Mouse (Mus musculus): Measurements from ENCODE around the gene Pax8. TPM values are rescaled to one million over a fixed set of nuclear protein-coding genes. Genes with fewer than 3 reads are reported as not detected.

The Pax8 gene
- polyA plus RNA-seq, 1 experiment from 2014 or later, result 0.31 TPM

DNA sequence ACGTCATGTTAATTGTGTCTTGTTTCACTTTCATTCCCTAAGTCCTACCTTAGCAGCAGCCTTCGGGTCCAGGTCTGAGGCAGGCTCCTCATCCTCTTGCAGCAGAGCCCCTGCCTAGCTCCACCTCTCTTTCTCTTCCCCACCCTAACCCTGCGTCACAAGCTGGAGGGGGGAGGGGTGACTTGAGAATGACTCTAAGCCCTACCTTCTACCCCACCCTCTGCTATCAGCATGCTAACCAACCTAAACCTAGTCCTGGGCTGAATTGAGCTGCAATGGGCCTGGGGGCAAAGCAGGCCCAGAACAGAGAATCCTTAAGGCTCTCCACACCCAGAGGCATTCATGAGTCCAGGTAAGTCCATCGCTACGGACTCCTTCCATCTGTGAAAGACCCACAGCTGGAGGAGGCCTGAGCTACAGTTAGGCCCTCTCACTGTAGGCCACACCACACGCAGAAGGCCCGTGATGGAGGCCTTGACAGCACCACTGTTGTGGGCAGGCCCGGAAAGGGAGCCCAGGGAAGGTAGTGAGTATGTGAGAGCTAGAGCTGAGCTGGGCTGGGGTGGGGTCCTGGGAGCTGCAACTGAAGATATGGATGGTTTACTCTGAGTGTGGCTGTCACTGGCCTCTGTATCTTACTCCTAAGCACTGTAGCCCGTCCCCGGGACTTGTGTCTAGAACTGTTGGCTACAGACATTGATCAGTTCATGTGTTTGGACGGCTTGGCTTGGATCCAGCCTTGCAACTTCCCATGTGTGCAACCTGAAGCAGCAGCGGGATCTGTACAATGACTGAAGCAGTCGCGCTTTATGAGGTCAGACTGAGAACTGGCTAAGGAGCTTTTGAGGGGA is 90.1 kb downstream of the Pax8 start:
- H3K4me3 ChIP-seq (replicated peaks), result peak overlapping the region; percentile 56

DNA sequence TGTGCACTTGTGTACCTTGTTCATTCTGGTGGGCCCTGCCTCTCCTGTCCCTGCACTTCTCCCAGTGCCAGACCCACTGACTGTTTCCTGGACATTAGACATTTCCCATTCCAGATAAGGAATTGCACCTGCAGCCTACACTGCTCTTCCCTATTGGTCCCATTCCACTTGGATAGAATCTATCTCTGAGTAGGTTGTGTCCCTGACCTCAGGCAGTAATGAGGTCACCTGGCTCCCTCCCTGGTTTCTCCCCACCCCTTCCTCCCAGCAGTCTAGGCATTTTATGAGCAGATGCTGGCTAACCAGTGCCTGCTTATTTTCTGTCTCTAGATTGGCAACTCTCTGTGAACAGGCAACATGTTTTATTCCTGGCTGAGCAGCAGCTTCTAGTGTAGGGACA is 91.0 kb downstream of the Pax8 start:
- peaks cover 46% of the 10 kb centered on the region for H3K4me1 ChIP-seq (replicated peaks)
- H3K4me3 ChIP-seq (replicated peaks), result no peak overlapping the region
- ATAC-seq (ENCODE audit: insufficient read depth), result no peak
- no peak overlapping the region for H3K9ac ChIP-seq
- H3K27ac ChIP-seq (replicated peaks), result peak overlapping the region; percentile 49
- H3K36me3 ChIP-seq (replicated peaks), result no peaks in the 10 kb centered on the region
- peak overlapping the region; percentile 73 for H3K4me2 ChIP-seq
- no peaks in the 10 kb centered on the region for H3K27me3 ChIP-seq
- H3K9me3 ChIP-seq (replicated peaks), result no peaks in the 10 kb centered on the region

More for the DNA sequence above, 90.1 kb downstream of the Pax8 start:
- no peaks in the 10 kb centered on the region for H3K27me3 ChIP-seq
- no peaks in the 10 kb centered on the region for H3K36me3 ChIP-seq (replicated peaks)
- H3K9me3 ChIP-seq (replicated peaks), result no peaks in the 10 kb centered on the region
- 23% methylated on average over 14 of the region's 14 CpGs for WGBS (ENCODE audit: insufficient replicate concordance)
- peak overlapping the region; percentile 40 for H3K9ac ChIP-seq
- peak overlapping the region; percentile 85 for H3K27ac ChIP-seq (replicated peaks)
- H3K4me1 ChIP-seq (replicated peaks), result peaks cover 53% of the 10 kb centered on the region
- peak overlapping the region; percentile 73 for H3K4me2 ChIP-seq
- ATAC-seq (ENCODE audit: insufficient read depth), result peak; percentile 90

DNA sequence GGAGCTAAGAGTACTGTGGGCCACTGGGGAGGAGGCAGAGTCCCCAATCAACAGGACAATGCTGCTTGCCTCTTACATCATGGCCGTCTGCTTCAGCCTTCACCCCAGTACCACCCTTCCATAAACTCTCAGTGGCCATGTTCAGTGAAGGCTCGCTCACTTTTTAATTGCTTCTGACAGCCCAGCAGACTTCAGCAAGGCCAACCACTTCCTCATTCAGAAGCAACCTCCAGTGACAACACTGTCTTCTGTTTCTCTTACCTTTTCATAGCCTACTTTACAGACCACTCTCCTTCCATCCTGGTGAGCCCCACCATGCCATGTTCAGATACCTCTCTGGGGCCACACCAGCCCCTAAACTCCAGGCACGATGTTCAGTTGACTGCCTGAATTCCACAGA is 91.8 kb downstream of the Pax8 start:
- Histone ChIP-seq H3K4me3 (replicated peaks) (no peak overlapping the region), H3K27ac (replicated peaks) (no peak overlapping the region), H3K4me1 (replicated peaks) (peaks cover 52% of the 10 kb centered on the region), H3K9me3 (replicated peaks) (no peaks in the 10 kb centered on the region), H3K4me2 (no peak overlapping the region), H3K36me3 (replicated peaks) (no peaks in the 10 kb centered on the region), H3K9ac (no peak overlapping the region), H3K27me3 (no peaks in the 10 kb centered on the region)
- WGBS (ENCODE audit: insufficient replicate concordance), result 43% methylated on average over 3 of the region's 3 CpGs
- ATAC-seq (ENCODE audit: insufficient read depth), result no peak

DNA sequence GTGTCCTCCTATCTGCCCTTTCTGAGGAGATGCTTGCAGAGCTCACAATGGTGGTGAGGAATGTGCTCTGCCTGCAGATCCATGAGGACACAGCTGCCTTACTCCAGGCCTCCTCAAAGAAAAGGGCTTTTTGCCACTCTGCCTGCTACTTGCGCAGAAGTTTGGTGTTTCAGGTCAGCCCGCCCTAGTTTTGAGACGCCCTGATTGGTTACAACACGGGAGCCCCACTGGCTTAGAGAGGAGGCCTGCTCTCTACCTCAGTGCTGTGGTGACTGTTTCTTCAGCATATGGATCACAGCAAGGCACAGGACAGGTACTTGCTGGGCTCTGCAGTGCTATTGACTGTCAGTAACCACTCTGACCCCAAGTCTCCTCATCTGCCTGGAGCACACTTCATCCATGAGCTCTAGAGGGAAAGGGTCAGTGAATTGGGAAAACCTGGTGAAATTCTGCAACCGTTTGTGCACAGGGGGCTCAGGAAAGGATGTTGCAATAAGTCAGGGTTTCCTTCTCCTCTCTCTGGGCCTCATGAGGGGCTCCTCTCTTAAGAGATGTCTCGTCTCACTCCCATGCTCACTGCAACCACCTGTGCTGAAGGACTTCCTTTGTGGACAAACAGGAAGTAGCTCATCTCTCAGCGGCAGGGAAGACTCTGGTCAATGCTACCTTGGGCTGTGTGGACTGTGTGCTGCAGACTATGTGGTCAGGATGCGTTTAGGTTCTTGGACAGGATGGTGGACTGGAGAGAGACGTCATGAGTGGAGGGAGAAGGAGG is 92.8 kb downstream of the Pax8 start:
- no peaks in the 10 kb centered on the region for H3K27me3 ChIP-seq
- no peak overlapping the region for H3K9ac ChIP-seq
- WGBS (ENCODE audit: insufficient replicate concordance), result 45% methylated on average over 9 of the region's 9 CpGs
- H3K4me1 ChIP-seq (replicated peaks), result peaks cover 59% of the 10 kb centered on the region
- no peak overlapping the region for H3K4me3 ChIP-seq (replicated peaks)
- no peak overlapping the region for H3K4me2 ChIP-seq
- H3K36me3 ChIP-seq (replicated peaks), result no peaks in the 10 kb centered on the region
- no peak overlapping the region; the same call in 1 of the 2 replicates for H3K27ac ChIP-seq (replicated peaks)
- H3K9me3 ChIP-seq (replicated peaks), result no peaks in the 10 kb centered on the region
- no peak for ATAC-seq (ENCODE audit: insufficient read depth)

DNA sequence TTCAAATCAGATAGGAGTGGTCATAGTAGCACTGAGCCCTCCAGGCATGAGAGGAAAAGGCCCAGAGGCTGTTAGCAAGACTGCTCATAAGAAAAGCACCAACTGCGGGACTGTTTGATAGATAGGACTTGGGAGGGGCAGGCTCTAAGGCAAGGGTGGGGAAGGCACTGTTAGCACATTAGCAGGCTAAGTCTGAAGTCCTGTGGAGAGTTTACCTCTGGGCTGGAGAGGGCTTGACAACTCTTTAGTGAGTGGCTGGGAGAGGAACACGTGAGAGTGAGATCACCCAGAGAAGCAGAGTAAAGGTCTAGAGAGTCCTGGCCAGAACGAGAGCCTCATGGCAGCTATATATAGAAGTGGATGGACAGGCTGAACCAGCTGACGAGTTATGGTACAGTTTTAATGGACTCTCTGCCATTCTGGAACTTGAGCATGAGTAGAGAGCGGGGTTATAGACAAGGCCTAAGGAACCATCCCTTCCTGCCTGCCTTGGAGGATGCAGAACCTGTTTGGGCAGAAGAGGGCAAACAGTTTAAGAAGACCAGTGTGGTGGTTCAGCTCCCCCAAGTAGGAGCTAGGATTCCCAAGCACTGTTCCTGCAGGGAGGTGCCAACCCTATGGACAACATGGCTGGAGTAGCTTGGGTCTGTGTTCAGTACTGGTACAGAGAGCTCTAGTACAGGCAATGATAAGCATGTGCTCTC is 96.5 kb downstream of the Pax8 start:
- peaks cover 23% of the 10 kb centered on the region for H3K4me1 ChIP-seq (replicated peaks)
- no peak overlapping the region for H3K4me2 ChIP-seq
- no peaks in the 10 kb centered on the region for H3K27me3 ChIP-seq
- no peaks in the 10 kb centered on the region for H3K9me3 ChIP-seq (replicated peaks)
- H3K27ac ChIP-seq (replicated peaks), result 0 out of 2 replicates have a peak overlapping the region, but pooled peaks have one; percentile 9
- no peak overlapping the region for H3K4me3 ChIP-seq (replicated peaks)
- peak; percentile 85 for ATAC-seq (ENCODE audit: insufficient read depth)
- no peak overlapping the region for H3K9ac ChIP-seq
- WGBS (ENCODE audit: insufficient replicate concordance), result 40% methylated on average over 5 of the region's 5 CpGs
- no peaks in the 10 kb centered on the region for H3K36me3 ChIP-seq (replicated peaks)

Other genes with a start within 250 kb of the Pax8 start
- 0.13 TPM in 1 of 2 replicates, not detected in the other for gene Il1f5, start 198.6 kb downstream of the Pax8 start, polyA plus RNA-seq (2015; fragmentation: Nextera tagmentation; extraction: Ambion mirVana)
- not detected in 2 replicates for gene Il1f10, start 184.4 kb downstream of the Pax8 start, polyA plus RNA-seq (2015; fragmentation: Nextera tagmentation; extraction: Ambion mirVana)
- gene Il1rn, start 138.7 kb downstream of the Pax8 start, polyA plus RNA-seq (2015; fragmentation: Nextera tagmentation; extraction: Ambion mirVana), result 8.2 and 12.0 TPM in 2 replicates
- 7.6 and 8.1 TPM in 2 replicates for gene Psd4, start 108.0 kb downstream of the Pax8 start, polyA plus RNA-seq (2015; fragmentation: Nextera tagmentation; extraction: Ambion mirVana)